Mouse (Mus musculus) embryonic facial prominence, embryonic 12.5 days (tissue): Measurements from ENCODE around the gene Slc35e1. TPM values are rescaled to one million over a fixed set of nuclear protein-coding genes. Genes with fewer than 3 reads are reported as not detected.

Experiments
- ATAC-seq: fragments of 200-750 bp; cut with Nextera tagmentation; 2 replicates; pipeline ENCODE4 v1.8.0; 2017; ENCODE audit not compliant: insufficient number of reproducible peaks, insufficient read depth, low FRiP score, low TSS enrichment
- H3K27ac ChIP-seq: fragments of 300-500 bp; sonication (generic); 2 replicates; pipeline ENCODE4 v1.5.1; 2016; ENCODE audit warnings: mild to moderate bottlenecking
- H3K27me3 ChIP-seq: fragments of 300-500 bp; sonication (generic); 2 replicates; pipeline ENCODE4 v1.6.1; 2016; ENCODE audit warnings: mild to moderate bottlenecking, moderate library complexity
- H3K36me3 ChIP-seq: fragments of 300-500 bp; sonication (generic); 2 replicates; pipeline ENCODE4 v1.6.1; 2016; ENCODE audit warnings: mild to moderate bottlenecking
- H3K4me1 ChIP-seq: fragments of 300-500 bp; sonication (generic); 2 replicates; pipeline ENCODE4 v1.6.1; 2016
- H3K4me2 ChIP-seq: fragments of 300-500 bp; sonication (generic); replicated peaks from 2 replicates; pipeline ENCODE4 v1.6.1; 2016; ENCODE audit warnings: mild to moderate bottlenecking, moderate library complexity
- H3K4me3 ChIP-seq: fragments of 300-500 bp; sonication (generic); 2 replicates; pipeline ENCODE4 v1.5.1; 2016; ENCODE audit warnings: mild to moderate bottlenecking
- H3K9ac ChIP-seq: fragments of 300-500 bp; sonication (generic); 2 replicates; pipeline ENCODE4 v1.6.1; 2016; ENCODE audit warnings: mild to moderate bottlenecking, moderate library complexity
- H3K9me3 ChIP-seq: fragments of 300-500 bp; sonication (generic); 2 replicates; pipeline ENCODE4 v1.6.1; 2016; ENCODE audit warnings: mild to moderate bottlenecking, moderate library complexity
- WGBS: fragments of 180-500 bp; shearing (Covaris S2); methylation state at CpG from one replicate; pipeline ENCODE4 v1.1.7; 2016; 5-methylcytosine and 5-hydroxymethylcytosine counted together
- polyA plus RNA-seq: library from polyadenylated mRNA; unstranded; fragments of >200 nt; fragmentation: Nextera tagmentation; extraction: Ambion mirVana; gene quantifications from 2 replicates; pipeline ENCODE4 v1.2.1, GENCODE M21; 2016

Slc35e1 gene
- polyA plus RNA-seq, 1 experiment from 2014 or later, result 29.4 TPM

- no peak overlapping the region for H3K4me3 ChIP-seq
- ATAC-seq, result no peak
- no peak overlapping the region for H3K9ac ChIP-seq
- 97% methylated on average over 1 of the region's 1 CpGs for WGBS
- peaks cover 31% of the 10 kb centered on the region for H3K36me3 ChIP-seq
- no peak overlapping the region for H3K27ac ChIP-seq
- no peak overlapping the region for H3K4me2 ChIP-seq
- no peaks in the 10 kb centered on the region for H3K9me3 ChIP-seq
- no peaks in the 10 kb centered on the region for H3K27me3 ChIP-seq
- H3K4me1 ChIP-seq, result no peaks in the 10 kb centered on the region
These were observed 8.1 kb upstream of the Slc35e1 start for GRCm38 (mm10) chr8:72500521-72500931.

- Histone ChIP-seq H3K27ac (no peak overlapping the region), H3K36me3 (peaks cover 39% of the 10 kb centered on the region), H3K9ac (no peak overlapping the region), H3K27me3 (no peaks in the 10 kb centered on the region), H3K9me3 (no peaks in the 10 kb centered on the region), H3K4me3 (no peak overlapping the region), H3K4me2 (no peak overlapping the region), H3K4me1 (no peaks in the 10 kb centered on the region)
- 78% methylated on average over 2 of the region's 2 CpGs for WGBS
- no peak for ATAC-seq
These were observed 7.3 kb upstream of the Slc35e1 start for GRCm38 (mm10) chr8:72499521-72500284.

DNA sequence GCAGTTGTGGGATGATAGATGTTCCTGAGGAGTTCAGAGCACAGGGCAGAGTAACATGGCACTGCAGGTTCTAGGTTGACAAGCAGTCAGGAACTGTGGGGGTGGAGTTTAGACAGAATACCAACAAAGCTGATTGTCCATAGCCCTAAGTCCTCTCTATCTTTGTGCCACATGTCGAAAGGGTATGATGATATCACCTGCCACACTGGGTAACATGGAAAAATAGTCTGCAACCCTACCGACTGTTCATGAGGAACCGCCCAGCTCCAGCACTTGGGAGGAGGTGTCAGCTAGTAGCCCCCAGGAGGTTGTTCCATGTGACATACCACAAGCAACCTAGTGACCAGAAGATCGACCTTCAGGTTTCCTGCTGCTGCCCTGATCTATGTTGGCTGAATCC lies 6.1 kb upstream of the Slc35e1 start:
- Histone ChIP-seq H3K27ac (no peak overlapping the region), H3K36me3 (peaks cover 37% of the 10 kb centered on the region), H3K27me3 (no peaks in the 10 kb centered on the region), H3K4me3 (no peak overlapping the region), H3K4me1 (peaks cover 6% of the 10 kb centered on the region), H3K9ac (no peak overlapping the region), H3K9me3 (no peaks in the 10 kb centered on the region), H3K4me2 (no peak overlapping the region)
- 95% methylated on average over 4 of the region's 4 CpGs for WGBS
- ATAC-seq, result no peak

DNA sequence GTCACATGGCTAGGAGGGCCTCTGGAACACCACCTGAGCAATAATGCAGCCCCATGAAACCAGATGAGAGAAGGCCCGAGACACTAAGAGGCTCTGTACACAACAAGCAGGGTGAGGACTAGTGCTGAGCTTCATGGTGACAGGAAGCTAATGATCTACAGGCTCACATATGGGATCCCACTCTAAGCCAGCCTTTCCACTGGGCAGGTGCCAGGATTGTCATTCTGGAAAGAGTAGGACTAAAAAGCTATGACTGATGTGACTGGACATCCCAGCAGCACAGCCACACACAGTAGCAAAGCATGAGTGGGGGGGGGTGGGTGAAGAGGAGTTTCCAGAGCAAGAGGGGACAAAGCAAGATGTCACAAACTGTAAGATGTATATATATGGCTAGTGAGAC lies 5.5 kb upstream of the Slc35e1 start:
- ATAC-seq, result no peak
- Histone ChIP-seq H3K4me1 (peaks cover 9% of the 10 kb centered on the region), H3K36me3 (peaks cover 37% of the 10 kb centered on the region), H3K27me3 (no peaks in the 10 kb centered on the region), H3K27ac (no peak overlapping the region), H3K9me3 (no peaks in the 10 kb centered on the region), H3K4me3 (no peak overlapping the region), H3K4me2 (no peak overlapping the region), H3K9ac (no peak overlapping the region)
- 69% methylated on average over 1 of the region's 1 CpGs for WGBS

DNA sequence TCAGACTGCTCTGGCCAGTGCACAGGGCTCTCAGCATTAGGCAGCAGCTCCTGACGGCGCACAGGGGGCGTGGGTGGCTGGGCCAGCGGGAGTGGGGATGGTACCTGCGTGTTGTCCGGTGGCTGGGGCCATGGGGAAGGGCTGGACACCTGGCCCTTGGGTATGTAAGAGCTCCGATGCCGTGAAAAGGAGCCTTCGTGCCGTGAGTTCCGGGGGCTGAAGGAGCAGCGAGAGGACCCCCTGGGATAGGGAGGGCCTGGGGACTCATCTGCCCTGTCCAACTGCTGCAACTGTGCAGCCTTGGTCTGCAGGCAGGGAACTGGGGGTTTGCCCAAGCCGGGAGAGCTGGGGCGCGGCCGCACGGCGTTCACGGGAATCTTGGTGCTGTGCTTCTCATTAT lies 3.8 kb upstream of the Slc35e1 start:
- Histone ChIP-seq H3K27me3 (no peaks in the 10 kb centered on the region), H3K4me3 (no peak overlapping the region), H3K27ac (no peak overlapping the region), H3K9ac (no peak overlapping the region), H3K4me1 (peaks cover 14% of the 10 kb centered on the region), H3K4me2 (no peak overlapping the region), H3K9me3 (no peaks in the 10 kb centered on the region), H3K36me3 (peaks cover 33% of the 10 kb centered on the region)
- WGBS, result 95% methylated on average over 19 of the region's 19 CpGs
- no peak for ATAC-seq

- no peaks in the 10 kb centered on the region for H3K9me3 ChIP-seq
- WGBS, result 87% methylated on average over 23 of the region's 23 CpGs
- peaks cover 20% of the 10 kb centered on the region for H3K4me1 ChIP-seq
- 0 out of 2 replicates have a peak overlapping the region, but pooled peaks have one; percentile 3 for H3K9ac ChIP-seq
- no peak for ATAC-seq
- H3K36me3 ChIP-seq, result peaks cover 33% of the 10 kb centered on the region
- H3K4me3 ChIP-seq, result no peak overlapping the region
- H3K4me2 ChIP-seq, result no peak overlapping the region
- no peaks in the 10 kb centered on the region for H3K27me3 ChIP-seq
- no peak overlapping the region for H3K27ac ChIP-seq
These were observed 3.1 kb upstream of the Slc35e1 start for GRCm38 (mm10) chr8:72495411-72496111.

- ATAC-seq, result no peak
- WGBS, result 14% methylated on average over 8 of the region's 8 CpGs
These were observed 967 bp upstream of the Slc35e1 start for GRCm38 (mm10) chr8:72493381-72493780.

GRCm38 (mm10) chr8:72492622-72493081 lies 238 bp upstream of the Slc35e1 start:
- under 1% methylated on average over 55 of the region's 56 CpGs for WGBS
- peak overlapping the region; percentile 91 for H3K4me3 ChIP-seq
- peak; percentile 96 for ATAC-seq
- peaks cover 43% of the 10 kb centered on the region for H3K36me3 ChIP-seq
- H3K9ac ChIP-seq, result peak overlapping the region; percentile 92
- peaks cover 24% of the 10 kb centered on the region for H3K4me1 ChIP-seq
- no peaks in the 10 kb centered on the region for H3K9me3 ChIP-seq
- H3K27ac ChIP-seq, result peak overlapping the region; percentile 72
- H3K27me3 ChIP-seq, result no peaks in the 10 kb centered on the region
- peak overlapping the region; percentile 89 for H3K4me2 ChIP-seq

More at GRCm38 (mm10) chr8:72493381-72493780, 967 bp upstream of the Slc35e1 start:
- H3K9ac ChIP-seq, result peak overlapping the region; percentile 70
- H3K4me1 ChIP-seq, result peaks cover 24% of the 10 kb centered on the region
- H3K27ac ChIP-seq, result peak overlapping the region; percentile 66; the same call in 1 of the 2 replicates
- peak overlapping the region; percentile 89 for H3K4me2 ChIP-seq
- peaks cover 36% of the 10 kb centered on the region for H3K36me3 ChIP-seq
- no peaks in the 10 kb centered on the region for H3K9me3 ChIP-seq
- peak overlapping the region; percentile 91 for H3K4me3 ChIP-seq
- no peaks in the 10 kb centered on the region for H3K27me3 ChIP-seq

DNA sequence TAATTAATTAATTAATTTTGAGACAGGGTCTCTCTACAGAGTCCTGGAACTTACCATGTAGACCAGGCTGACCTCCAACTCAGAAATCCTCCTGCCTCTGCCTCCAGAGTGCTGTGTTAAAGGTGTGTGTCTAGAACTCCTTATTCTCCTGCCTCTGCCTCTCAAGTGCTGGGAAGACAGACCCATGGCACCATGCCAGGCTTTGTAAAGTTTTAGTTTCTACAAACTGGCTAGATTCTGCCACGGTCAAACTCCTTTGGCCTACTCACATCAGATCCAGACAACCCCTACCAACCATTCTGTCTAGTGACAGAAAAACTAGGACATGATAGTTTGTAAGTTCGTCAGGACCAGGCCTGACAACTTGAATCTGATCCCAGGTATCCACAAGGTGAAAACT lies 1.4 kb downstream of the Slc35e1 start:
- Histone ChIP-seq H3K4me1 (peaks cover 24% of the 10 kb centered on the region), H3K4me2 (peak overlapping the region; percentile 89), H3K36me3 (peaks cover 43% of the 10 kb centered on the region), H3K9me3 (no peaks in the 10 kb centered on the region), H3K9ac (peak overlapping the region; percentile 92; the same call in 1 of the 2 replicates), H3K27ac (no peak overlapping the region), H3K27me3 (no peaks in the 10 kb centered on the region), H3K4me3 (peak overlapping the region; percentile 91)
- 86% methylated on average over 2 of the region's 2 CpGs for WGBS
- no peak for ATAC-seq

DNA sequence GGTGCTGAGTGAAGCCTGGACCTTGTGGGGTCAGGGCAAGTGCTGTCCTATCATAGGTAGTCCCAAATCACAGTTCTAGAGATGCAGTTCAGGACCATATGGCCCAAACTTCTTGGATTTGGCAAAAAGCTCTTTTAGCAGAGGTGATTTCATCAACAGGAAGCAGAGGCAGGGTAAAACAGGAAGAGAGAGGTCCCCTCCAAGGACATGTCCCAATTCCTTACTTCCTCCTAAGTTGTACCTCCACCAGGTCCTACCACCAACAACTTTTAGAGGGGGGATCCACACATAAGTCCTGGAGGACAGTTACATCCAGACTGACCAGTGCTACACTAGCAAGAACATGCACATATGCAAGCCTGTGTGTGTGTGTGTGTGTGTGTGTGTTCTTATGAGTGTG lies 5.4 kb downstream of the Slc35e1 start:
- Histone ChIP-seq H3K27me3 (no peaks in the 10 kb centered on the region), H3K9ac (no peak overlapping the region), H3K4me1 (peaks cover 14% of the 10 kb centered on the region), H3K9me3 (no peaks in the 10 kb centered on the region), H3K36me3 (peaks cover 58% of the 10 kb centered on the region), H3K4me3 (no peak overlapping the region), H3K4me2 (no peak overlapping the region), H3K27ac (no peak overlapping the region)
- no peak for ATAC-seq

- WGBS, result 90% methylated on average over 6 of the region's 6 CpGs
- no peak for ATAC-seq
These were observed 6.8 kb downstream of the Slc35e1 start for GRCm38 (mm10) chr8:72485456-72486199.

More at GRCm38 (mm10) chr8:72485456-72486199, 6.8 kb downstream of the Slc35e1 start:
- H3K4me3 ChIP-seq, result no peak overlapping the region
- H3K27ac ChIP-seq, result no peak overlapping the region
- peaks cover 60% of the 10 kb centered on the region for H3K36me3 ChIP-seq
- no peak overlapping the region for H3K9ac ChIP-seq
- H3K9me3 ChIP-seq, result no peaks in the 10 kb centered on the region
- no peak overlapping the region for H3K4me2 ChIP-seq
- no peaks in the 10 kb centered on the region for H3K27me3 ChIP-seq
- H3K4me1 ChIP-seq, result peaks cover 5% of the 10 kb centered on the region
